Mouse (Mus musculus): ENCODE data around the gene Taf1b.

DNA sequence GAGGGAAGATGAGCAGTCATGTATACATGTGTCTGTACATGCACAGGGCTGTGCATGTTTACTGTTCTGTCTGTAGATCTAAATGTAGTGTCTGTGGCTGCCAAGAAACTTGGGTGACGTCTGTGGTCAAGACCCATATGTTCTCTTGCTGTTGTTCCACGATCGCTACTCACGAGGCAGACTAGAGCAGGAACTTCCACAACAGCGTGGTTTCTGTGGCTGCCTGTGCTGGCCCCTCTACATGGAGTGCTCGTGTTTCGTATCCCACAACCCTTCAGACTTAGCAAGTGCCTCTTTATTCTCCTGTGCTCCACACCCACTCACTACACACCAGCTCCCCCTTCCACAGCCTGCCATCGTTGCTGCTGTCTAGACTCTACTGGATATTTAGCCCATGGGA is 49.5 kb downstream of the Taf1b start:
- TF ChIP-seq POLR2A (IDR thresholded peaks at IDR 0.05; ENCODE audit: insufficient read depth, low read depth, low read length): no peak
- TF ChIP-seq CTCF (IDR thresholded peaks at IDR 0.05; ENCODE audit: insufficient read depth, low read depth, low read length): no peak
